Mouse (Mus musculus) kidney, postnatal 25 days (tissue): ENCODE data around the gene Sprr2a2.
"Not testable (repeated sequence)": the region's sequence is repeated elsewhere in the genome, so short reads cannot be mapped to it uniquely, and the experiment has no call there.

ENCODE experiments used
- DNase-seq, 2 experiments: peaks; one replicate each; pipeline ENCODE4 v3.0.0; 2021; ENCODE audit warnings: mixed read lengths in 2 of 2

Gene Sprr2a2

DNA sequence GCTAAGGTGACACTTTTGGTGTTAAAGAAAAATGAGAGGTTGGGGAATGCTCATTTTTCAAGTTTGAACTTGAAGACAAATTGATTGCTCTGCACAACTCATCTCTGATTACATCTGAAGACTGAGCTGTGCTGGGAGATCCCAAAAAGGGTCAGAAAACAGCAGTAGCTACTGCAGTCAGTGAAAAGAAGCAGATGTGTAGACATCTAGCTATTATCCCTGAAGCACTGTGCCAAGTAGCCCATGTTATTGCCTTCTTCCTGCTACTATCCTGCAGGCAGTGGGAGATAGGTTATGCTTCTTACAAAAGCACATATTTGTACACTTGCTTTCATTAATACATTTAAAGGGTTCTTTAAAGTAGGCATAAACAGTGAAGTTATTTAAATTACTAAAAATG, 63.9 kb downstream of the Sprr2a2 start:
- not testable (repeated sequence) for DNase-seq

DNA sequence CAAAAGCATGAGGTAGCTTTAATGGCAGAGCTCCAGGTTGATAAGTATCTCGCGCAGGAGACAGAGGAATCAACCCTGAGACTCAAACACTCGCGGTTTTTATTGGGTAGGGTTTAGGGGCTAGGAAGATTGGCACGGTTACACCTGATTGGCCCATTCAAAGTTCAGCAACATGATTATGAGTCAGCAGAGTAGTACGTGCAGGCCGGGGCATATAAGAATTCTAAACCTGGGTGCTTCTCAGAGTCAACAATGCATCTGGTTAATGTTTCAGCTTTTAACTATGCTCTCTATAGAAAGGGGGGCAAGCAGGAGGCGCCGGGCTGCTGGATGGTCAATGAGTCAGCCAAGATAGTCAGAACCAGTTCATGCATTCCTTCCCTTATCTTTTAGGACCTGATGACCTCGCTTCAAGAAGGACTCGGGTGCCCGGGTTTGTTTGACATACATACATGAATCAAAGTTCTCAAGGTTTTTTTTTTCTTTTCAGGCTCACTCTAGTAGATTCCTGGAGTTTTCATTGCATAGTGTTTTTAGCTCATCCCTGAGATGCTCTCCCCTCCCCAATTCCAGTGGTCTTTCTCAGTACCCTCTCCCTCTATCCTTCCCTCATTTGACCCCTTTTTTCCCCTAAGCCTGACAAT, 65.4 kb downstream of the Sprr2a2 start:
- not testable (repeated sequence) for DNase-seq

DNA sequence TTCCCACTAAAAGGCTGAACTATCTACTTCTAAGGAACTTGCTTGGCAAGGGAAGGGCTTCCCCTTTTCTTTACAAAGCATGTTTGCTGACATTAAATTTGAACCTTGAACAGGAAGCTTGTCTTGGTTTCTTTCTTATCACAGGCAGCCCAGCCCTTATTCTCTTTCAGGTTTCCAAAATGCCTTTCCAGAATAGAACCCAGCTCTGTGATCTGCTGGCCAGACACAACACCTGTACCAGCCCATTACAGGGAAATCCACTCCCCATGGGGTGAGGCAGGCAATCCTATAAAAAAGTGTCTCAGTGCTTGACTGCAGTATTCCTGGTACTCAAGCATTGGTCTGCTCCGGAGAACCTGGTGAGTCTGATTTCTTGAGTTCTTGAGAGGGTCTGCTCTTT, 69.4 kb downstream of the Sprr2a2 start, which contains the start of gene Sprr2a3:
Gene Sprr2a3 (plus strand): TSS at position 317 of the 400 bp plus-strand sequence.
- not testable (repeated sequence) for DNase-seq

DNA sequence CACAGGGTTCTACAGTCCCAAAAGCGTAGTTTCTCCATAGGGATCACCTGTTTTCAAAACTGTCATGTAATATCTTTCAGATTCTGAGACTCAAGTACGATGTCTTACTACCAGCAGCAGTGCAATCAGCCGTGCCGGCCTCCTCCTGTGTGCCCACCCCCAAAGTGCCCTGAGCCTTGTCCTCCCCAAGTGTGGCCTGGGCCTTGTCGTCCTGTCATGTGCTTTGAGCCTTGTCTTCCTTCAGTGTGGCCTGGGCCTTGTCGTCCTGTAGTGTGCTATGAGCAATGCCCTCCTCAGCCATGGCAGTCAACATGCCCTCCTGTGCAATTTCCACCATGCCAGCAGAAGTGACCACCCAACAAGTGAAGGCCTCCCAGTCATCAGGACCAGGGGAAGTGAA, 72.8 kb downstream of the Sprr2a2 start:
- DNase-seq, result not testable (repeated sequence)
